Mouse (Mus musculus) megakaryocyte progenitor cell, adult 5-6 weeks (primary cell): ENCODE measurements around the gene Gm16427. TPM values are rescaled to one million over a fixed set of nuclear protein-coding genes. Genes with fewer than 3 reads are reported as not detected.
"Not testable (repeated sequence)": the region's sequence is repeated elsewhere in the genome, so short reads cannot be mapped to it uniquely, and the experiment has no call there.

Experiments used
- ATAC-seq: replicated peaks from 2 replicates; pipeline ENCODE4 v1.8.0; 2016; ENCODE audit warnings: mild to moderate bottlenecking, moderate TSS enrichment, inconsistent platforms; ENCODE audit not compliant: poor library complexity
- total RNA-seq, 2 experiments: library from RNA; stranded (forward) in 1 of 2; stranded (reverse) in 1 of 2; fragments of 157-497, 149-512 nt in 1 of 2; fragments of 200-1000 nt in 1 of 2; gene quantifications; 2 replicates each; pipeline versions ENCODE4 v1.2.3 to v1.2.4; 2015 to 2017

The Gm16427 gene
- total RNA-seq (2015) (not detected in 2 replicates), total RNA-seq (2017) (not detected in 2 replicates)

GRCm38 (mm10) chr5:93540100-93540499, at the start of gene Gm16427:
Gene Gm16427 (minus strand): TSS chr5:93540200.
- not testable (repeated sequence) for ATAC-seq

Other genes with a start within 250 kb of the Gm16427 start
- not detected in 2 replicates for gene C87414, start 131.4 kb upstream of the Gm16427 start, total RNA-seq (2015)
- not detected in 2 replicates for gene C87414, start 131.4 kb upstream of the Gm16427 start, total RNA-seq (2017)